Mouse (Mus musculus) frontal cortex, adult (tissue): Measurements from ENCODE around the gene Macrod1.

Experiments used
- ATAC-seq: cut with Nextera tagmentation; 2 replicates; pipeline ENCODE4 v1.9.2; 2017; ENCODE audit warnings: mild to moderate bottlenecking, moderate library complexity, mixed read lengths; ENCODE audit not compliant: low TSS enrichment

Gene Macrod1

GRCm38 (mm10) chr19:7081516-7082266 lies 25.1 kb downstream of the Macrod1 start:
- peak; percentile 75 for ATAC-seq

- peak; percentile 53 for ATAC-seq
Observed at GRCm38 (mm10) chr19:7083035-7083794, 26.6 kb downstream of the Macrod1 start.

GRCm38 (mm10) chr19:7084734-7085133 lies 28.1 kb downstream of the Macrod1 start:
- ATAC-seq: no peak

GRCm38 (mm10) chr19:7088558-7088957 lies 31.9 kb downstream of the Macrod1 start:
- no peak for ATAC-seq

GRCm38 (mm10) chr19:7089050-7089449 lies 32.4 kb downstream of the Macrod1 start:
- ATAC-seq: no peak

- no peak for ATAC-seq
Observed at GRCm38 (mm10) chr19:7089842-7090251, 33.2 kb downstream of the Macrod1 start.

- peak; percentile 39 for ATAC-seq
Observed at GRCm38 (mm10) chr19:7090369-7091064, 33.9 kb downstream of the Macrod1 start.

GRCm38 (mm10) chr19:7091448-7092050 lies 34.9 kb downstream of the Macrod1 start:
- ATAC-seq: no peak

GRCm38 (mm10) chr19:7092756-7093155 lies 36.1 kb downstream of the Macrod1 start:
- no peak for ATAC-seq

GRCm38 (mm10) chr19:7099620-7100155 lies 43.1 kb downstream of the Macrod1 start:
- ATAC-seq: no peak

- ATAC-seq: no peak
Observed at GRCm38 (mm10) chr19:7102039-7102438, 45.4 kb downstream of the Macrod1 start.

- ATAC-seq: no peak
Observed at GRCm38 (mm10) chr19:7103349-7103992, 46.9 kb downstream of the Macrod1 start.

GRCm38 (mm10) chr19:7103993-7104401 lies 47.4 kb downstream of the Macrod1 start:
- ATAC-seq: no peak

GRCm38 (mm10) chr19:7105544-7105943 lies 48.9 kb downstream of the Macrod1 start, which contains the start of gene Flrt1:
Flrt1 (minus strand) TSS chr19:7105729.
- no peak for ATAC-seq

- no peak for ATAC-seq
Observed at GRCm38 (mm10) chr19:7106566-7106965, 50.0 kb downstream of the Macrod1 start.

GRCm38 (mm10) chr19:7107174-7107573 lies 50.6 kb downstream of the Macrod1 start:
- no peak for ATAC-seq

GRCm38 (mm10) chr19:7108114-7108905 lies 51.7 kb downstream of the Macrod1 start:
- ATAC-seq: 0 out of 2 replicates have a peak, but pooled peaks have one; percentile 18

GRCm38 (mm10) chr19:7110097-7110496 lies 53.5 kb downstream of the Macrod1 start:
- ATAC-seq: no peak

GRCm38 (mm10) chr19:7110875-7111274 lies 54.3 kb downstream of the Macrod1 start:
- peak; percentile 25; the same call in 1 of the 2 replicates for ATAC-seq

GRCm38 (mm10) chr19:7111309-7111708 lies 54.7 kb downstream of the Macrod1 start:
- ATAC-seq: no peak
